Comparison of ENCODE assay signal across 7 mouse cellular contexts in genomic region chr4:45342286-45343155, GRCm38 (mm10). TPM values are rescaled to one million over a fixed set of nuclear protein-coding genes. Genes with fewer than 3 reads are reported as not detected.
DNase-seq lines count a peak whose midpoint lies in the region; ATAC-seq lines count a peak whose summit lies in the region.

Gene Exosc3, minus strand, starts transcription at chr4:45342732.

- DNase-seq in MN1 (ENCODE audit: low spot score): peak; percentile 61
- DNase-seq in adrenal gland, postnatal 36 days: peak; percentile 67 to 73
- DNase-seq in layer of hippocampus, postnatal 10 days (ENCODE audit: low spot score in 2 of 2): no peak
- peak; percentile 37 to 41 for DNase-seq in right cerebral cortex, adult 2 months (ENCODE audit: low spot score in 2 of 2)

- H3K4me2 ChIP-seq in forebrain, embryonic 15.5 days (replicated peaks): peak within 1 kb of the TSS; percentile 80
- H3K4me2 ChIP-seq in lung, embryonic 16.5 days (ENCODE audit: low read depth, low read length): peak within 1 kb of the TSS; percentile 81

- peak within 1 kb of the TSS; percentile 93 for H3K27ac ChIP-seq in forebrain, embryonic 15.5 days (replicated peaks)
- H3K27ac ChIP-seq in lung, embryonic 16.5 days (ENCODE audit: low read length): peak within 1 kb of the TSS; percentile 98

- peak within 1 kb of the TSS; percentile 77 for H3K4me3 ChIP-seq in forebrain, embryonic 15.5 days
- H3K4me3 ChIP-seq in lung, embryonic 16.5 days (ENCODE audit: low read length): peak within 1 kb of the TSS; percentile 80

- peaks cover 18% of the 10 kb centered on the region for H3K4me1 ChIP-seq in forebrain, embryonic 15.5 days
- peaks cover 13% of the 10 kb centered on the region for H3K4me1 ChIP-seq in lung, embryonic 16.5 days (replicated peaks; ENCODE audit: control insufficient read depth, insufficient read depth, low read length)

- no peaks in the 10 kb centered on the region for H3K9me3 ChIP-seq in forebrain, embryonic 15.5 days
- no peaks in the 10 kb centered on the region for H3K9me3 ChIP-seq in lung, embryonic 16.5 days (ENCODE audit: control insufficient read depth, low read length)

- H3K36me3 ChIP-seq in forebrain, embryonic 15.5 days: 0 out of 2 replicates have a peak, but pooled peaks cover 4% of the 10 kb centered on the region
- H3K36me3 ChIP-seq in lung, embryonic 16.5 days (ENCODE audit: control insufficient read depth, insufficient read depth, low read length): no peaks in the 10 kb centered on the region

- under 1% methylated on average over 63 of the region's 76 CpGs for WGBS in forebrain, embryonic 15.5 days
- under 1% methylated on average over 54 of the region's 76 CpGs for WGBS in lung, embryonic 16.5 days

- H3K27me3 ChIP-seq in forebrain, embryonic 15.5 days: no peaks in the 10 kb centered on the region
- H3K27me3 ChIP-seq in lung, embryonic 16.5 days (ENCODE audit: control insufficient read depth, insufficient read depth, low read depth, low read length): no peaks in the 10 kb centered on the region

- peak within 1 kb of the TSS; percentile 73 for H3K9ac ChIP-seq in forebrain, embryonic 15.5 days (replicated peaks)
- peak within 1 kb of the TSS; percentile 91 for H3K9ac ChIP-seq in lung, embryonic 16.5 days (ENCODE audit: low read length)

- ATAC-seq in forebrain, embryonic 15.5 days (replicated peaks): peak; percentile 82
- ATAC-seq in hematopoietic stem cell, adult 5-6 weeks (replicated peaks in 1 of 2; ENCODE audit: insufficient read depth in 1 of 2, low FRiP score in 2 of 2, low TSS enrichment in 1 of 2, low read depth in 1 of 2, poor library complexity in 2 of 2, severe bottlenecking in 2 of 2): peak in 1 of 2 experiments; percentile 47; a peak in 3 of 4 replicates
- peak; percentile 86 for ATAC-seq in lung, embryonic 16.5 days (ENCODE audit: low read depth)

RNA-seq across cellular contexts. Expression of gene Exosc3, which starts in this region (rescaled TPM):
- total RNA-seq in adrenal gland, postnatal 36 days (2021): 10 to 100 TPM; 34.0 to 38.2 TPM
- 48.9 and 54.9 TPM in 2 replicates for polyA plus RNA-seq in forebrain, embryonic 15.5 days (2015; fragmentation: Nextera tagmentation; extraction: Ambion mirVana)
- total RNA-seq in hematopoietic stem cell, adult 5-6 weeks (2017): 107 and 162 TPM in 2 replicates
- total RNA-seq in layer of hippocampus, postnatal 10 days (2021): 10 to 100 TPM; 14.9 to 15.4 TPM
- polyA plus RNA-seq in lung, embryonic 16.5 days (2015; fragmentation: Nextera tagmentation; extraction: Ambion mirVana): 64.4 and 77.4 TPM in 2 replicates

Comparison
In these comparisons a context has a peak if more than half of its experiments do, and no peak if none do; other contexts are left out.
1. DNase-seq: peak in MN1 (single experiment), adrenal gland, postnatal 36 days (2 of 2) and right cerebral cortex, adult 2 months (2 of 2); none in layer of hippocampus, postnatal 10 days (0 of 2).